Mouse (Mus musculus): Measurements from ENCODE around the gene Iqcf5. TPM values are rescaled to one million over a fixed set of nuclear protein-coding genes. Genes with fewer than 3 reads are reported as not detected.

Iqcf5 gene
- polyA plus RNA-seq, 1 experiment = not detected

DNA sequence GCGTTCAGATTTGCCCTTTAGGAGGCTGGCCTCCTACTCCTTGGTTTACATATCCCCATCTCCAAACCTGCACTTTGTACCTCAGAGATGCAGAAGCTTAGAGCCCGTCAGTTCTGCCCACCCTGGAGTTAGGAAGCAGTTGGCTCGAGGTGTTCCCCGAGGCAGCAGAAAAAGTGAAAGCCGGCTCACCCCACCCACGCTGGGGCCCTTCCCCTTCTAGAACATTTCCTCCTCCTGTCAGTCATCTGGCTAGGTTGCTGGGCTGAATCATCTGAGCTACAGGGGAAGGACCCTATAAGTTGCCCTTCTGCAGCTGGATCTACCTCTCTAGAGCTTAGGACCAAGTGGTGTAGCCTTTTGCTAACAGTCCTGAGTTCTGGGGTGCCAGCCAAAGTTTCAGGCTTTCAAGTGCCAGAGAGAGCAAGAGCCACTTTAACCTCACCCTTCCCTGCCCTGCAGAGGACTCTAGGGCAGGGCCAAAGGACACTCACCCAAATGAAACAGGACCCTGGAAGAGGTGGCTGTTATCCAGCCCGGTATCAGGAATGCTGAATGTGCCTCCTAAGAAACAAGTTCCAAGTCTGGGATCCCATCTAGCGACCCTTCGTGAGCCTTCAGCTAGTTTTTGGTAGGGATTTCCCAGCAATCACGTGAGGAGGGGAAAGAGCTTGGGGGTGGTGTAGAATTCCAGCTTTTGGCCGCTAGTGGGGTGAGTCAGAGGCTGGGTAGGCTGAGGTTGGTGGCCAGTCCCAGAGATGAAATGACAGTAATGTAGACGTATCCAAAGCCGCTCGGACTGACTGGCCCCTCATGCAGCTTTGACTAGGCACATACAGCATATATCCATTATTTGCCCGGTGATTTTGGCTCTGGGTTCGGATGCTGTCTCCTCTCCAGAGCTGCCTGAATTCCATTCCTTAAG is 38.1 kb upstream of the Iqcf5 start:
- no peak for TF ChIP-seq GATA1 (IDR thresholded peaks at IDR 0.05; ENCODE audit: low read length)

DNA sequence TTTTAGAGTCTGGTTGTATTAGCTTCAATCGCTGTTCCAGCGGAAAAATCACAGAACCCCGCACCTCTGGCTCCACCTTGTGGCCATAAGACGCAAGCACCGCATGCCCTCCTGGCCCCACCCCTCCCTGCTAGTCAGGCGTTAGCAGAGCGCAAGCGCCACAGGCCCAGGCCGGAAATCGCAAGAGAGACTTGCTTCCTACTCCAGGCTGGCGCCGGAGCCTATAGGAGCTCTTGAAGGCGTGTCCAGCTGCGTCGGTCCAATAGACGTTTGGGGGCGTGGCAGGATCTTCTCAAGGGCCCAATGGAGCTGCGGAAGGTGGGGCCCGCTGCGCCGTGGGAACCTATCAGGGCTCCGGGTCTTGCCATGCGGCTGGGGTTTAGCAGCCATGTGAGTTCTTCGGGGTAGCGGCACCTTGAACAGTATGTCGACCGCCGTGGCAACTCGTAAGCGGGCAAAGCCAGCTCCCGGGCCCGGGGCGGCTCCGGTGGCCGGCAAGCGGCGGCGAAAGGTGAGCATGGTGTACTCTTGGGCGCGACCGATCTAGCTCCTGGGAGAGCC is 37.4 kb upstream of the Iqcf5 start, which contains the start of gene Parp3:
Gene Parp3 (minus strand): TSS at position 26 of the 561 bp plus-strand sequence.
- no peak for TF ChIP-seq GATA1 (IDR thresholded peaks at IDR 0.05; ENCODE audit: low read length)

DNA sequence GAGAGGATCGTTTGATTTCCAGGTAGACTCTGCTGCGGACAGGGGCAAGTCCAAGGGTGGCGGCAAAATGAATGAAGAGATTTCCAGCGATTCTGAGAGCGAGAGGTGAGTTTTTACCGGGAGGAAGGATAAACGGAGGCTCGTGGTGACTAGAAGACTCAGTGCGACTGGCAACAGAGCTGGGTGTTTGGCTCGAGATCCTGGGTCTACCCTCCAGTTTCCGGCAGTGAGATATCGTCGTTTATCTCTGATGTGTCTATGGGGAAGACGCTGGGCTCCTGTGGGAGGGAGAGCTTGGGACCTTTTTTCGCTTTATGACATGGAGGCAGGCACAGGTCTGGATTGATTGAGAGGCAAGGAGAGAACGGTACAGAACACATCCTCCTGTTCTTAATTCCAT is 36.7 kb upstream of the Iqcf5 start:
- TF ChIP-seq GATA1 (IDR thresholded peaks at IDR 0.05; ENCODE audit: low read length) = no peak

DNA sequence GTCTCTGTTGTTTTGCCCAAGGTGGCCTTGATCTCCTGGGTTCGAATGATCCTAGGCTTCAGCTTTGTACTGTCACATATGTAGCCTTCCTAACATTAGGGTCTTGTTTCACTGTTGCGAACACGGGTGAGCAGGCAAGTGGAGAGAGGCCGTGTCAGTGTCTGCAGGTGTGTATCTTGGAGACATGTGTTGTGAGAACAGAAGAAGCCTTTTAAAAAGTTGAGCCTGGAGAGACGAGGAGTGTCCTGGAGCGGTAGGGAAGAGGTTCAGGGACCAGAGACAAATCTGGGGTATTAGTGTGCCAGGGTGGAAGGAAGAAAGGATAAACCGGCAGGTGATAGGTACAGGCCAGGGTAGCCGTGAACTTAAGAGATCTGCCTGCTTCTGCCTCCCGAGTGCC is 36.3 kb upstream of the Iqcf5 start:
- no peak for TF ChIP-seq GATA1 (IDR thresholded peaks at IDR 0.05; ENCODE audit: low read length)

DNA sequence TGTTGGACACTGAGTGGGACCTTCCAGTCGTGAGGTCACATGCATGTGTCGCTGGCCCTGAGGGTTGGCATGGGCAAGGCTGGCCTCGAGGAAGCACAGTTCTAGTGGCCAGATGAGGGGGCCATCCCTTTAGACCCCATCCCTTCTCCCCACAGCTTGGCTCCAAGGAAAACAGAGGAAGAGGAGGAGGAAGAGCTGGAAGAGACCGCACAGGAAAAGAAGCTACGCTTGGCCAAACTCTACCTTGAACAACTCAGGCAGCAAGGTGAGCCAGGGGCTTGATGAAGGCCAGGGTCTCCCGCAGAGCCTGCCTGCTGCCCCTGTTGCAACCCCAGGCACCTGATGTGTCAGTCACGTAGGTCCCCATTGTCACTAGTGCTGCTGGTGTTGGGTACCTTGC is 33.8 kb upstream of the Iqcf5 start:
- TF ChIP-seq GATA1 (IDR thresholded peaks at IDR 0.05; ENCODE audit: low read length) = no peak

DNA sequence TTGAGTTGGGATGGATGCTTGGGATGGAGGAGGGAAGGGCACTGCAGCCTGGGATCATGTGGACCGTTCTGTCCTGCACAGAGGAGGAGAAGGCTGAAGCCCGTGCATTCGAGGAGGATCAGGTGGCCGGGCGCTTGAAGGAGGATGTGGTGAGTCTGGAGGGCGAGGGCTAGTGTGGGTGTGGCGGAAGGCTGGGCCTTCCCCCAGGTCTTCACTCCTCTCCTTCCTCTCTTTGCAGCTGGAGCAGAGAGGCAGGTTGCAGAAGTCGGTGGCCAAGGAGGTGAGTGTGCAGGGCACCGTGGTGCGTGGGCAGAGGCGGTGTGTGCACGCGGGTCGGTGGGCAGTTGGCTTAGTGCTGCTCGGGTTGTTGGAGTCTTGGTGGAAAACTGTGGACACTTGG is 33.3 kb upstream of the Iqcf5 start:
- no peak for TF ChIP-seq GATA1 (IDR thresholded peaks at IDR 0.05; ENCODE audit: low read length)

DNA sequence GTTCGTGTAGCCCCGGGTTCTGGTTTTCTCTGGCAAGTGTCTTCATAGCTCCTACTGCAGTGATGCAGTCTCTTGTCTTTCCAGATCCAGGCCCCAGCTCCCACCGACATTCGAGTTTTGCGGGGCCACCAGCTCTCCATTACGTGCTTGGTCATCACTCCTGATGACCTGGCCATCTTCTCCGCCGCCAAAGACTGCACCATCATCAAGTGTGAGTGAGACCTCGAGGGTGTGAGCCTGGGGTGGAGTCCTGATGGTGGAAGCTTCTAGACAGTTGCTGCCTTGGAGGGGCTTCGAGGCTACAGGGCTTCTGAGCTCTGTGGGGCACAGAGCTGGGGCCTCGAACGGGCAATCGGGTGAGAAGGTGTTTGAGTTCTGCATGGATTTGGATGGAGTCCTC is 32.7 kb upstream of the Iqcf5 start:
- TF ChIP-seq GATA1 (IDR thresholded peaks at IDR 0.05; ENCODE audit: low read length) = no peak

DNA sequence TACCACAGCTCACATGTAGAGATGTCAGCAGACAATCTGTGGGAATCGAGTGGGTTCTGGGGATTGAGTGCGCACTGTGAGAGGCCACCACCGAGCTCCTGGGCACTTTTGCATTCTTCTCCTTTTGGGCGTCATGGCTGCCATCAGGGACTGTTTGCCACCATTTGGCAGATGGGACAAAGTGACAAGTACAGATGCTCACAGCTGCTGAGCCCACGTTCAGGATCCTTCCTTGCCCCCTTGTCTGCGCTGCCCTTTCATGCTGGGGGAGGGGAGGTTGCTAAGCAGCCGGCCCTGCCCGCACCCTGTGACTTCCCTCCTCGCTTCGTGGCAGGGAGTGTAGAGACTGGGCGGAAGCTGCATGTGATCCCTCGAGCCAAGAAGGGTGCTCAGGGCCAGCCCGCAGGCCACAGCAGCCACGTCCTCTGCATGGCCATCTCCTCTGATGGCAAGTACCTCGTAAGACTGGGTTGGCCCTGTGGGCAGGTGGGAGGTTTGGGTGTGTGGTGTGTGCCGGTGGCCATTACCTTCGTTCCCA is 31.7 kb upstream of the Iqcf5 start:
- no peak for TF ChIP-seq GATA1 (IDR thresholded peaks at IDR 0.05; ENCODE audit: low read length)

DNA sequence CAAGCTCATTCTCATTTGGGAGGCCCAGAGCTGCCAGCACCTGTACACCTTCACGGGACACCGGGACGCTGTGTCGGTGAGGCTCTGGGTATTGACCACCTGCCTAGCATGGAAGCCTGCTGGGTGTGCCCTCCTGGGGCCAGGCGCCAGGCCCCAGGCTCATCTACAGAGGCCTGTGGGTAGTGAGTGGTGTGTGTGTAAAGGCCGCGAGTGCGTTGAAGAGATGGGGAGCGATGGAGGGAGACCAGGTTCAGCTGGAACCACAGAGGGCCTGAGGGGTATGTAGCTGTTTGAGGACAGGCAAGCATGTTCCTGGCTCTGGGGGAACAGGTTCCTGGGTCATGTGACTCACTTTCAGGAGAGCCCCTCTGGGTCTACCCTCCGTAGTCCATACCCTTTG is 31.2 kb upstream of the Iqcf5 start:
- no peak for TF ChIP-seq GATA1 (IDR thresholded peaks at IDR 0.05; ENCODE audit: low read length)

DNA sequence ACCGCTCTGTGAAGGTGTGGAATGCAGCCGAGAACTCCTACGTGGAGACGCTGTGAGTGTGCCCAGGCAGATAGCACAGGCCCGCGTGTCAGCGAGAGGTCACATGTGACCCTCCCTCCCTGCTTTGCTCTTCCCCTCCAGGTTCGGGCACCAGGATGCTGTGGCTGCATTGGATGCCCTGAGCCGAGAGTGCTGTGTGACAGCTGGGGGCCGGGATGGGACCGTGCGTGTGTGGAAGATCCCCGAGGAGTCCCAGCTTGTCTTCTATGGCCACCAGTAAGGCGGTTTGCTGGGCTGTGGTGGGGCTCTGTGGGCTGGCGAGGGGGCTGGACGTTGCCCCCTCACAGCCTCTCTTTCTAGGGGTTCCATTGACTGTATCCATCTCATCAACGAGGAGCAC is 30.8 kb upstream of the Iqcf5 start:
- TF ChIP-seq GATA1 (IDR thresholded peaks at IDR 0.05; ENCODE audit: low read length) = no peak

DNA sequence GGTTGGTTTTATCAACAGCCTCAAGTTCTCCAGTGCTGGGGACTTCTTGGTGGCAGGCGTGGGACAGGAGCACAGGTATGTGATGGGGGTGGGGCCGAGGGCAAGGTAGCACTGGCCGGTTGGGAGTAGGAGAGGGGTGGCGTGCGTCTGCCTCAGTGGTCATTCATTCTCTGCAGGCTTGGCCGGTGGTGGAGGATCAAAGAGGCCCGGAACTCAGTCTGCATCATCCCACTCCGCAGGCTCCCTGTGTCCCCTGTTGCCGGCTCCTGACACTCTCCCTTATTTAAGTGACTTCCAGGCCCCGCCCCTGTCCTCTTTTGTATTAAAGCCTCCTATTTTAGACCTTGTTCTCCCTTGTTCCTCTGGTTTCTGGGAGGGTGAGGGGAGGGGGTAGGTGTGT is 29.3 kb upstream of the Iqcf5 start:
- TF ChIP-seq GATA1 (IDR thresholded peaks at IDR 0.05; ENCODE audit: low read length) = no peak

DNA sequence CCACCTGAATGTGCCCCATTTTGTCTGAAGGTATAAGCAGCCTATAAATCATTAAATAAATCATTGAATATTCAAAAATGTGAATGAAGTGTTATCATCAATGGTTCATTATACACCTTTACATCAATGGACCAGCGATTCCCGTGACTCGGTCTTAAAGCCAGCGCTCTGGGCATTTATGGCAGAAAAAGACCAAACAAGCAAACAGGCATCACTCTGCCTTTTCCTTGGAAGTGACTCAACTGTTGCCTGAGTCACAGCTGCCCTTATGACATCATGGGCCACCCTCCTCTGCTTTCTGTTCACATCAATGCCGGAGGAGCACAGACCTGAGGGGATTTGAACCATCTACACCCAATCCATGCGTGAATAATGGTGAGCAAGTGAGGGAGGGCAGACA is 14.7 kb upstream of the Iqcf5 start, which contains the start of gene Iqcf1:
Gene Iqcf1 (plus strand): TSS at position 301 of the 400 bp plus-strand sequence.
- no peak for TF ChIP-seq GATA1 (IDR thresholded peaks at IDR 0.05; ENCODE audit: low read length)

DNA sequence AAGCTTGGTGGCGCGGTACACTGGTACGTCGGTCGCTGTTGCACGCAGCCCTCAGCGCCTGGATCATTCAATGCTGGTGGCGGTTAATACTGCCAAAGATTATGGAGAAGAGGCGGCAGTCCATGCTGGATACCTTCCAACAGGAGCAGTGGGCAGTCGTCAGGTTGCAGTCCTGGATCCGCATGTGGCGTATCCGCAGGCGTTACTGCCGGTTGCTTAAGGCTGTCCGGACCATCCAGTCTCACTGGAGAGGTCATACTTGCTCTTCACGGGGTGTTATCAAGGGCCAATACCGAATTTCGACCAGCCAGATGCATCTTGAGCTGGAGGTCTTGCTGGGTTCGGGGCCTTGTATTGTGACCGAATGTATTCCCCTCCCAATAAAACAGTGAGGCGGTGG is 12.5 kb upstream of the Iqcf5 start:
- no peak for TF ChIP-seq GATA1 (IDR thresholded peaks at IDR 0.05; ENCODE audit: low read length)

DNA sequence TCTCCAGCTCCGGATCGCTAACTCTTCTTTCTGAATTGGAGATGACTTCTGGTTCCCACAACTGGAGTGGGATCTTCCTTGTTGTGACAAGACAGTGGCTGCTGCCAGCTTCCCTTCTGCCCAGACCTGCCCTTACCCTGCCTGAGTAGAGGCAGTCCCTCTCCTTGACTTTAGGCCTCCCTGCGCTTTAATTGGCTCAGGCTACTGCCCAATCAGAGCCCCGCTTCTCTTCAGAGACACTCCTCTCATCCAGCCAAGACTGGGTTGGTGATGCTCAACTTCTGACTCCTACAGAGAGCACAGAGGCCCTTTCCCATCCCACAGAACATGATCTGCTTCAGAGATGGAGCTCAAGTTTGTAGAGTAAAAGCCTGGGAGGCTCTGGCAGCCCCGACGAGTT is 10.1 kb upstream of the Iqcf5 start:
- TF ChIP-seq GATA1 (IDR thresholded peaks at IDR 0.05; ENCODE audit: low read length) = no peak

DNA sequence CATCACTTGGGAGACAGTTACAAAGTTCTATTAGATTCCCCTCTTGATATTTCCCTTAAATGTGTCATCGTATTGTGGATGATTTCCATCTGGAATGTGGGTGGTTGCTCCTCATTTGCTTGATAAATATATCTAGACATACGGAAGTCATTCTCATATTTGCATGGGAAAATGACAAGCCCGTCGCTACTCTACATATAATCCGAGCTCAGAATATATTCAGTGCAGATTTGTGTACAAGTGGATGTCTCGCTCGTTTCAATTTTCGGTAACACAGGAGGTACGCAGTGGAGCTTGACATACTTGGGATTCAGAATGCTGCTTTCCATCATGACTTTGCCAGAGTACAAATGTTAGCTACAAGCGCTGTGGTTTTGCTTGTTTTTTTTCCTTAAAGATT is 5.0 kb upstream of the Iqcf5 start:
- TF ChIP-seq GATA1 (IDR thresholded peaks at IDR 0.05; ENCODE audit: low read length) = no peak

DNA sequence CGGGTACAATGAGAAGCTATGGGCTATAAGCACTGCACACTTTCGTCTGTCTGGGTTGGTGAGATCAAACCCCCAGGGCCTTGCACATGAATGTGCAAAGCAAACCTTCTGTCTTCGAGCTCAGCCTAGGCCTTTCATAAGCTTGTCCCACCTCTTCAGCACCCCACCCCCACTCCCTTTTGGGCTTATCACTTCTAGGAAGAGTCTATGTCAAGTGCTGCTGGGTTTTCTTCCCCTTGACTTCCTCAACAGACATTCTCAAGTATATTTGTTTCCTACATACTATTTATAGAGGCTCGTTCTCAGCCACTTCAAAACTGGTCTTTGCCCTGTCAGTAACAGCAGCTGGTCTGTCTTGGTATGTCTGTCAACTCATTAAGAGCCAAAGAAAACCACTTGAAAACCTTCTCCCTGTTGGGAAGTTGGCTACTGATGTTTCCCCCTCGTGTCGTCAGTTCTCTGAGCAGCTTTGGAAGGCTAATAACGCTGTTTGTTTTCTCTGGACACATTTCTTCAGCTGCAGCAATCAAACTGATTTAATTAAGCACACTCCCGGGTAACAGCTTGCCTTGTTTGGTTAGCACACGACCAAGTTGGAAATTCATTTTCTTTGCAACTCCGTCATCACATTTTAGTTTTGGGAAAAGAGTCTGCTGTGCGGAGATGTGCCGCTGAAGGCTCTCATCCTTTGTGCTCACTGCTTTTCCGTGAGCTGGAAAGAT is 1.5 kb upstream of the Iqcf5 start:
- no peak for TF ChIP-seq GATA1 (IDR thresholded peaks at IDR 0.05; ENCODE audit: low read length)
